Mouse (Mus musculus): ENCODE data around the gene Atxn2l.

Atxn2l gene

GRCm38 (mm10) chr7:126503273-126503878 is at the start of gene Atxn2l:
Atxn2l (minus strand) TSS chr7:126503437.
- DNase-seq, result peak; percentile 99

GRCm38 (mm10) chr7:126545631-126546030 is 42.4 kb upstream of the Atxn2l start:
- DNase-seq, result no peak

- no peak for DNase-seq
Measured at GRCm38 (mm10) chr7:126541661-126542060, 38.4 kb upstream of the Atxn2l start.

- peak in 1 of 2 experiments; percentile 8 for DNase-seq
Measured at GRCm38 (mm10) chr7:126537820-126538585, 34.8 kb upstream of the Atxn2l start.

GRCm38 (mm10) chr7:126536466-126536865 is 33.2 kb upstream of the Atxn2l start:
- no peak for DNase-seq

- DNase-seq, result no peak
Measured at GRCm38 (mm10) chr7:126535766-126536165, 32.5 kb upstream of the Atxn2l start.

GRCm38 (mm10) chr7:126533434-126533833 is 30.2 kb upstream of the Atxn2l start:
- DNase-seq, result no peak

- peak in 1 of 2 experiments; percentile 5 for DNase-seq
Measured at GRCm38 (mm10) chr7:126528166-126528577, 24.9 kb upstream of the Atxn2l start.

- DNase-seq, result no peak
Measured at GRCm38 (mm10) chr7:126523316-126523715, 20.1 kb upstream of the Atxn2l start.

GRCm38 (mm10) chr7:126519513-126519912 is 16.3 kb upstream of the Atxn2l start:
- no peak for DNase-seq

GRCm38 (mm10) chr7:126518261-126518941 is 15.2 kb upstream of the Atxn2l start:
- no peak for DNase-seq

- no peak for DNase-seq
Measured at GRCm38 (mm10) chr7:126511287-126511686, 8.1 kb upstream of the Atxn2l start.

GRCm38 (mm10) chr7:126507126-126507778 is 4.0 kb upstream of the Atxn2l start:
- DNase-seq, result no peak

- DNase-seq, result no peak
Measured at GRCm38 (mm10) chr7:126504913-126505312, 1.7 kb upstream of the Atxn2l start.

GRCm38 (mm10) chr7:126502751-126503150 is 486 bp downstream of the Atxn2l start:
- DNase-seq, result no peak

GRCm38 (mm10) chr7:126502023-126502741 is 1.1 kb downstream of the Atxn2l start:
- peak; percentile 91 to 94 for DNase-seq

GRCm38 (mm10) chr7:126501684-126502022 is 1.6 kb downstream of the Atxn2l start:
- no peak for DNase-seq

GRCm38 (mm10) chr7:126499416-126499815 is 3.8 kb downstream of the Atxn2l start:
- DNase-seq, result no peak

- no peak for DNase-seq
Measured at GRCm38 (mm10) chr7:126497966-126498365, 5.3 kb downstream of the Atxn2l start.

GRCm38 (mm10) chr7:126496475-126496874 is 6.8 kb downstream of the Atxn2l start:
- DNase-seq, result no peak

GRCm38 (mm10) chr7:126494120-126494519 is 9.1 kb downstream of the Atxn2l start:
- no peak for DNase-seq

- no peak for DNase-seq
Measured at GRCm38 (mm10) chr7:126491973-126492372, 11.3 kb downstream of the Atxn2l start.

GRCm38 (mm10) chr7:126491005-126491404 is 12.2 kb downstream of the Atxn2l start:
- no peak for DNase-seq
